Mouse (Mus musculus): ENCODE results near the gene Ndufb8.

Gene Ndufb8

GRCm38 (mm10) chr19:44554861-44555590 lies at the start of gene Ndufb8:
Ndufb8 (minus strand) TSS chr19:44555440.
- DNase-seq: peak; percentile 96

GRCm38 (mm10) chr19:44594180-44594579 lies 38.9 kb upstream of the Ndufb8 start:
- DNase-seq: no peak

DNA sequence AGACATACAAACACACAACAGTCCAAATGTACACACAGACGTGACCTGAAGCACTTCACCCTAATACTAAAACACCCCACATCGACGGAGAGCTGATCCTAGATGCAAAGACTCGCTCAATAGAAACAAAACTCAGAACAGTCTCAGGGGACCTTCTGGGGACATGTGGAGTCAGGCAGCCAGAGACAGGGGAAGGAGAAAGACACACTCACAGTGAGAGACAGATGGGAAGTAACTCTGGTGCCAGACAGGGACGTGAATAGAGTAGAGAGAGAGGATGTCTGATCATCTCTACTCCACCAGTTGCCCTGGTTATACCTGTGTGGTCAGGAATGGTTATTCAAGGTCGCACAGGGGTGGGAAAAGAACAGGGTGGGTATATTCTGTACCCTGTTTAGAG lies 36.4 kb upstream of the Ndufb8 start:
- no peak for DNase-seq

GRCm38 (mm10) chr19:44590992-44591391 lies 35.8 kb upstream of the Ndufb8 start:
- DNase-seq: no peak

- no peak for DNase-seq
Measured at GRCm38 (mm10) chr19:44589591-44590223, 34.5 kb upstream of the Ndufb8 start.

DNA sequence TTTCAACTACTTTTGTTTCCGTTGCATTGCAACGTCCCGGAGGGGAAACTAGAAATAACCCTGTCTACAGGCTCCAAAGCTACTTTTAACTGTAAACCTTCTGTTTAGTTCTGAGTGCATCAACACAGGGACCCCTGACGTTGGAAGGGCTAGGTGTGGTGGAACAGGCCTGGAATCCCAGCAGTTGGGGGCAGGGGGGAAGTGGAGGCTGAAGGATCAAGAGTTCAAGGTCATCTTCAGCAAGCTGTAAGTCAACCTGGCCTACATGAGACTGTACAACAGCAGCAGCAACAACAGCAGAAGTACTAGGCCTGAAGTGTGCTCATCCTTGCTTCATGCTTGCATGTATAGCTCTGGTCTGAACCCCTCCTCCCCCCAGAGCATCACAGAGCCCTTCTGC lies 32.8 kb upstream of the Ndufb8 start:
- DNase-seq: no peak

- DNase-seq: peak; percentile 97
Measured at GRCm38 (mm10) chr19:44582638-44583309, 27.5 kb upstream of the Ndufb8 start.

DNA sequence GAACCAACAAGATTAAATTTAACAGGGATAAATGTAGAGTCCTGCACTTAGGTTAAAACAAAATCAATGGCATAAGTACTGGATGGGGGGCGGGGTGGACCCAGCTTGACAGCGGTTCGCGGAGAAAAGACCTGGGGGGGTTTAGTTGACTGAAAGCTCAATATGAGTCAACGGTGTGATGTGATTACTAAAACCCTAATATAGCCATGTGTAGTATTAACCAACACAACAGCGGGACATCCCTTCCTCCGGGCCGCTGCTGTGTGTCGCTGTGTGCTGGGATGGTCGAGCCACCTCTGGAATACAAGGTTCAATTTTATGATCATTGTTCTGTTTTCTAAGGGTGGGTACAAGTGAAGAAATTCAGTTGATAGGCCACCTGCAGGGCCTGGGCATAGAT lies 26.9 kb upstream of the Ndufb8 start:
- no peak for DNase-seq

- peak; percentile 38 for DNase-seq
Measured at GRCm38 (mm10) chr19:44578038-44578437, 22.8 kb upstream of the Ndufb8 start.

DNA sequence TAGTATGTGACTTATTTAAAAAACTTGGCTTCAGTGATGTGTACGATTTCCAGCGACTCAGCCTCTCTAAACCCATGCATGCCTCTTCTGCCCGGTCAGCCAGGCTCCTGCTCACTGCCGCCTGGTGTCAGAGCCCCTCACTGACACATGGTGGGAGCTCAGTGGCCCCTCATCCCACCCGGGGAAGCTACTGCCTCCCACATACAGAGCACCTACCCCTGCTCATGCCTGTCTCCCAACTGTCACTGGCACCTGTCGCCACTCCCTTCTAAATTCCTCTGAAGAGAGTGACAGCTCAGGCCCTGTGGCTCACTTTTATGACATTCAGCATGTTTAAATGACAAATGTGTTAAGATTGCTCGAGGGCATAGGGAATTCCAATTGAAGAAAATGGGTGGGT lies 21.0 kb upstream of the Ndufb8 start:
- no peak for DNase-seq

- DNase-seq: no peak
Measured at GRCm38 (mm10) chr19:44567763-44568162, 12.5 kb upstream of the Ndufb8 start.

DNA sequence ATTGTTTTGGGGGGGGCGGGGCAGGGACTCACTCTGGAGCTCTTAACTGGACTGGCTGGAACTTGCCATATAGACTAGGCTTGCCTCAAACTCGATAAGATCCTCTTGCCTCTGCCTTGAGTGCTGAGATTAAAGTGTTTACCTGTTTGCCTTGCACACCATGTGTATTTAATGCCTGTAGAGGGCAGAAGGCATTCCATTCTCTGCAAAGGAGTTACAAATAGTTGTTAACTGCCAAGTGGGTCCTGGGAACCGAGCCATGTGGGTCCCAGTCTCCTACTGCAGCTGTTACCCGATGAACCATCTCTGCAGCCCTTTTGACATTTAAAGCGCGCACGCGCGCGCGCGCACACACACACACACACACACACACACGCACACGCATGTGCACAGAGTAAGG lies 8.8 kb upstream of the Ndufb8 start:
- DNase-seq: no peak

DNA sequence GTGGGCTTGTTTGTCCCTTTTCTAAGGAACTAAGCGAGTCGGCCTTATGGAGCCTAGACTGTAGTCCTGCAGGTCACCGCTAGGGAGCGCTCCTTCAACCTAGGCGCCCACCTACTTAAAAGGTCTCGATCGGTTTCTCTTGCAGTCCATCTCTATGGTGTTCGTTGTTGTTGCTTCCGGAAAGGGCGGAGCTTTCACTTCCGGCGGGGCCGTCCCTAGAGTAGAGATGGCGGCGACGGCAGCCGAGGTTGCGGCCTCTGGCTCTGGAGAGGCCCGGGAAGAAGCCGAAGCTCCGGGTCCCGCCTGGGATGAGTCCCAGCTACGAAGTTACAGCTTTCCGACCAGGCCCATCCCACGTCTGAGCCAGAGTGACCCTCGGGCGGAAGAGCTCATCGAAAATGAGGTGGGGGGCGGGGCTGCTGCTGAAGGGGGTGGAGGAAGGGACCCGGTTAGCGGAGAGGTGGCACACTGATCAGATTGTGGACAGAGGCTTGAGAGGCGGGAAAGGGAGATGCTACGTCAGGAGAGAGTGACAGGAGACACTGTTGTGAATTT lies 7.5 kb upstream of the Ndufb8 start, which contains the start of gene Hif1an:
Gene Hif1an (plus strand): TSS at position 199 of the 555 bp plus-strand sequence.
- DNase-seq: peak; percentile 96

DNA sequence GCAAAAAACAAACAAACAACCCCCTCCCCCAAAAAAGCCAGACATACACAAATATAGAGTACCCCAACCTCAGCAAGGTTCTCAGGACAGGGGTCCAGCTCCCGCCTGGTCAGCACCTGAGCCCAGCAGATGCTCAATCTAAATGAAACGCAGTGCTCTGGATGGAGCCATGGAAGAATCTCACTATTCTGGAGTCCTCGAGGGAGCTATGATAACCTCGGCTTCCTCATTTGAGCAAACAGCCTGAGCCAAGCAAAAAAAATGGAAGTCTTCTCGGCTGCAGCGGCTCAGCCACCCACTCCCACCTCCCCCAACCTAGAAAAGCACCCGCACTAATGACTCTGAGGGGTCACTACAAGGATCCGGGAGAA lies 765 bp downstream of the Ndufb8 start:
- DNase-seq: no peak

- DNase-seq: no peak
Measured at GRCm38 (mm10) chr19:44553286-44553685, 2.0 kb downstream of the Ndufb8 start.

GRCm38 (mm10) chr19:44552731-44553130 lies 2.5 kb downstream of the Ndufb8 start, which contains the start of gene Gm20538:
Gm20538 (minus strand) TSS chr19:44552831.
- DNase-seq: no peak

DNA sequence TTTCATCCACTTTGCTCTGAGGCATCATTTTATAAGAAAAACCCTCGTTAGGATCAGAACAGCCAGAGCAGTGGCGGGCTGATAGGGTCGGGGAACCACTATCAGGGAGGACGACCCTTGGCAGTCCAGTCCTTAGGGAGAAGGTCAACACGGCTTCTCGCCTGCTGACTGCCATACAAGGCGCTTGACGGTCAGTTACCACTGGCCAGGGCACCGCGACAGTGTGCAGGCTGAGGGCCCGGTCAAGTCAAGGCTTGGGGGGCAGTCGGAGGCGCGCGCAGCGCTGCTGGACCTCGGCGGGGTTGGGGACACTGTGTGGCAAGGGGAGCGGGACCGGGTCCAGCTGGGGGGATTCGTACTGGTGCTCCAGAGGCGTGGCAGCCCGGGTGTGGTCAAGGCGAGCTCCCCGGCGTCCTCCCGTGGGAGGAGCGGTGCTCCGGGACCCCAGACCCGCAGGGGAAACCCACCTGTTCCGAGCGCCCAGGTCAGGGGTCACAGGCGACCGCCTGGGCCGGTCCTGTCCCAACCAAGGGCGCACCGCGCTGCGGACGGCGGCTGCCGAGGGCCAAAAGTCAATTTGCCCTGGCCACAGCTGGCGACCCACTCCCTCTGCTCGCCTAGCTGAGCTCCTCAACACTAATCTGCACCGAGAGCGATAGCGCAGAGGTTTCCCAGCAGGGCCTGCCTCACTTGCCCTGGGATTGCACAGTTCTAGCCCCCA lies 9.8 kb downstream of the Ndufb8 start, which contains the start of gene Sec31b:
Gene Sec31b (minus strand): TSS at position 544 of the 721 bp plus-strand sequence.
- peak; percentile 35 for DNase-seq

DNA sequence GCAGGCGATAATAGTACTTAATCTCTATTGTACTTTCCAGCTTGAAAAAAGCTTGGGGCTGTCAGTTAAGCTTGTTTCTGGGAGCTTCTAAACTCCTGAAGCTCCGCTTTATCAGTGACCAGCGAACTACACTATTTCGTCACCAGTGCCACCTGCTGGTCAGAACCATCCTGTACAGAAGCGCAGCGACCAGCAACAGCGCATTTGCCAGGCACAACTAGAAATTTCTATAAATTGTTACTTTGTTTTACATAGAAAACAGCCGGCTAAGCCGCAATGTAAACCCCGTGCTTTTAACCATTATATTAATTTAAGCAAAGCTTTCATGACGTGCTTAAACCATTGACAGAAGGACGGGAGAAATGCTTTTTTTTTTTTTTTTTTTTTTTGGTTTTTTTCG lies 10.5 kb downstream of the Ndufb8 start:
- peak; percentile 91 for DNase-seq

- DNase-seq: no peak
Measured at GRCm38 (mm10) chr19:44544372-44544771, 10.9 kb downstream of the Ndufb8 start.

GRCm38 (mm10) chr19:44542694-44543178 lies 12.5 kb downstream of the Ndufb8 start:
- DNase-seq: no peak

DNA sequence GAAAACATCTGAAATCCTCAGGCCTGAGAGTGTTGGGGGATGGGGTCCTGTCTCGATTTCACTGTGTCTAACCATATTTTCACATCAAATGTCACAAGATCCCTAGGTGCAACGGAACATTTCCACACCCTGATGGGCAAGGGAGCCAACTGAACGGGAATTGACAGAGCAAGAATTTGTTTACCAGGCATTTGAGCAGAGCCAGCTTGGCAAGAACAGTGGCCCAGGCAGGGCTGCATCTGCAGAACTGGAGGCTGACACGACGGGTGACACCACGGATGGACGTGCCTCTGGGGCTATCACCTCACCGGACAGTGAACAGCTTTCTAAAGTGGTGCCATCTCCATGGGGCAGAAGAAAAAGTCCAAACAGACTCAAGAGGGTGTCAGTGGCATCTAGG lies 17.8 kb downstream of the Ndufb8 start:
- DNase-seq: no peak

GRCm38 (mm10) chr19:44535376-44535775 lies 19.9 kb downstream of the Ndufb8 start:
- no peak for DNase-seq

GRCm38 (mm10) chr19:44530018-44530417 lies 25.2 kb downstream of the Ndufb8 start:
- no peak for DNase-seq
